Mouse (Mus musculus): Measurements from ENCODE around the gene Serpinf1.

DNA sequence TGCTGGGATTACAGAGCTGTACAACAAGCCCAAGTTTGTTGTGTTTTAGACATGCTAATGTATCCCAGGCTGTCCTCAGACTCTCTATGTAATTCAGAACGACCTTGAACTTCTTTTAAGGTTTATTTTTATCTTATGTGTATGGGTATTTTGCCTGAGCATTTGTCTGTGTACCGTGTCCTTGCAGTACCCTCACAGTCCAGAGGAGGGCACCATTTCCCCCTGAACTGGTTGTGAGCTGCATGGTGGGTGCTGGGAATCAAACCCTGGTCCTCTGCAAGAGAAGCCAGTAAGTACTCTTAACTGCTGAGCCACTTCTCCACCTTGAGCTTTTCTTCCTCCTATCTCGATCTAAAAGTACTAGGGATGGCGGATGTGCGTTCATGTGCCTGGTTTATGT lies 11.6 kb upstream of the Serpinf1 start:
- peak; percentile 32; the same call in 1 of the 2 replicates for TF ChIP-seq CTCF (IDR thresholded peaks at IDR 0.05; ENCODE audit: borderline replicate concordance, extremely low read depth, insufficient read depth, insufficient read length)
- no peak for TF ChIP-seq POLR2A (IDR thresholded peaks at IDR 0.05; ENCODE audit: borderline replicate concordance, extremely low read depth, insufficient read depth, insufficient read length, poor library complexity, severe bottlenecking)

Data from brain, embryonic 14.5 days (tissue).